Mouse (Mus musculus) adrenal gland, adult (tissue): ENCODE measurements around the gene Mum1.
"Not testable (repeated sequence)": the region's sequence is repeated elsewhere in the genome, so short reads cannot be mapped to it uniquely, and the experiment has no call there.

ENCODE experiments used
- DNase-seq, 2 experiments: peaks; one replicate each; pipeline ENCODE4 v3.0.0; 2022 to 2023; ENCODE audit warnings: low spot score in 1 of 2; ENCODE audit not compliant: inconsistent age in 2 of 2

Gene Mum1

GRCm38 (mm10) chr10:80207676-80208075 lies 18.6 kb upstream of the Mum1 start:
- DNase-seq, result no peak

- no peak for DNase-seq
These were observed 18.0 kb upstream of the Mum1 start for GRCm38 (mm10) chr10:80208248-80208647.

- DNase-seq, result no peak
These were observed 17.3 kb upstream of the Mum1 start for GRCm38 (mm10) chr10:80208841-80209371.

- not testable (repeated sequence) for DNase-seq
These were observed 14.6 kb upstream of the Mum1 start for GRCm38 (mm10) chr10:80211547-80212103.

GRCm38 (mm10) chr10:80215048-80215772 lies 11.0 kb upstream of the Mum1 start:
- no peak for DNase-seq

GRCm38 (mm10) chr10:80220676-80221075 lies 5.6 kb upstream of the Mum1 start:
- no peak for DNase-seq

- DNase-seq, result not testable (repeated sequence)
These were observed 3.1 kb upstream of the Mum1 start for GRCm38 (mm10) chr10:80223137-80223536.

- DNase-seq, result no peak
These were observed 191 bp upstream of the Mum1 start for GRCm38 (mm10) chr10:80226071-80226415.

- no peak for DNase-seq
These were observed 919 bp downstream of the Mum1 start for GRCm38 (mm10) chr10:80227166-80227539.

- DNase-seq, result peak in 1 of 2 experiments; percentile 54
These were observed 1.9 kb downstream of the Mum1 start for GRCm38 (mm10) chr10:80227877-80228775.

GRCm38 (mm10) chr10:80236145-80236825 lies 10.1 kb downstream of the Mum1 start:
- no peak for DNase-seq

GRCm38 (mm10) chr10:80237020-80237419 lies 10.8 kb downstream of the Mum1 start:
- no peak for DNase-seq

GRCm38 (mm10) chr10:80238306-80238705 lies 12.1 kb downstream of the Mum1 start:
- DNase-seq, result peak in 1 of 2 experiments; percentile 4

GRCm38 (mm10) chr10:80239791-80240190 lies 13.6 kb downstream of the Mum1 start:
- no peak for DNase-seq

- no peak for DNase-seq
These were observed 15.9 kb downstream of the Mum1 start for GRCm38 (mm10) chr10:80242088-80242487.

- DNase-seq, result no peak
These were observed 16.4 kb downstream of the Mum1 start for GRCm38 (mm10) chr10:80242607-80243006.

GRCm38 (mm10) chr10:80244791-80245399 lies 18.7 kb downstream of the Mum1 start:
- peak; percentile 39 to 65 for DNase-seq

GRCm38 (mm10) chr10:80245600-80245999 lies 19.4 kb downstream of the Mum1 start:
- DNase-seq, result peak; percentile 77 to 95

GRCm38 (mm10) chr10:80247849-80248248 lies 21.6 kb downstream of the Mum1 start:
- peak; percentile 27 to 66 for DNase-seq

- DNase-seq, result not testable (repeated sequence)
These were observed 22.2 kb downstream of the Mum1 start for GRCm38 (mm10) chr10:80248437-80248836.
